Mouse (Mus musculus) frontal cortex, postnatal 36 days (tissue): ENCODE results near the gene 1810062G17Rik.

Experiments
- DNase-seq, 2 experiments: peaks; one replicate each; pipeline ENCODE4 v3.0.0; 2022; ENCODE audit warnings: low spot score in 2 of 2

1810062G17Rik gene

DNA sequence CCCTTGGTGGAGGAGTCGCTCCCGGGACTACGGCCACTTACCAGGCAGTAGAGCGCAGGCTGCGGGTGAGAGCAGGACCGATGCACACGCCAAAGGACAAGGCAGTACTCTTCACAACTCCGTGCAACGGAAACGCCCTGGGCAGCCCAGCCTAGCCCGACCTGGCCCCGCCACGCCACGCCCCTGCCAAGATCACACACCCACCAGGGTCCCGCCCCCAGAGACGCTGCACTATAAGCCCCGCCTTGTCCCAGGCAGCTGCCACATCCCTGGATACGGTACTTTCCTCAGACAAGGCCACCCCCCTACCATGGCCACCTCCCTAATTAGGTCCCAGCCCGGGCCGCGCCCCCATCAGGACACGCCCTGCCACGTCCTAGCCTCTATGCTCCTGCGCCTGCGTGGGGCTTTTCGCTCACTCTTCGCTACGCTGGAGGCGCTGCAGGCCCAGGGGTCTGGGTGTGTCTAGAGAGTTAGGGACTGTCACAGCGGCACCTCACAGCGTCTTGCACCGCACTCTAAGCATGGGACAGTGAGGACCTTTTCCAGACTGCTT lies at the start of gene 1810062G17Rik, which contains the start of gene Anxa5:
TSS of gene 1810062G17Rik (plus strand) at position 406 of the 556 bp plus-strand sequence.
TSS of gene Anxa5 (minus strand) at position 363 of the 556 bp plus-strand sequence.
- DNase-seq: peak; percentile 85 to 91

DNA sequence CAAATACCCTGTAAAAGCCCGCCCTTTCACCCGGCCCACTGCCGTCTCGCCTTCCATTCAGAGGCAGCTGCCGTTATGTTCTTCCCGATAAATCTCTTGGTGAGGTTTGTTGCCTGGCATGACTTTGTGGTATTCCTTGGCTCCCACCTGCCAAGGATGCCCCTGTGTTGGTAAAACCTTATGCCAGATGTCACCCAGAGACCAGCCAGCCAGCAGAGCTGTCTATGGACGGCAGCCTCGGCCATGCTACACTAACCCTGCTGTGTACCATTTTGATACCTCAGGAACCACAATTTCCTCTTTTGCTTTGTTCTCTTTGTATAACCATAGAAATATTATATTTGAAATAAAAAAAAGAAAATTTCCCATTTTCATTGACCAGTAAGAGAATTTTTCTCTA lies 48.4 kb upstream of the 1810062G17Rik start:
- DNase-seq: no peak

DNA sequence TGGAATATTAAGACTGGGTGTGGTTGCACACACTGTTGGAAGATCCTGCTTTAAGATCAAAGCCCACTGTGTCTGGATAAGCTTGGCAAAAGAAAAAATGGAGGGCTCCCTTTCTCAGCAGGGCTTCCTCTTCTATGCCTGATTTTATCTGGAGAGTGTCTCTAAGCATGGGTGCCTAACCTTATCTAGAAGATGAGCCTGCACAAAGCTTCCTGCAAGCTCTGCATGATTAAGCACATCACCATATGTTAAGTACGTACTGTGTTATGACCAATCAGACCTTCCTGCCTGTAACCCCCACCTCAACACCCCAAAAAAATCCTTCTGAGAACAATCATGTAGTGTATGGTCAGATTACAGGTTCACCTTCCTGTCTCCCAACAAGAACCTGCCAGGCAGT lies 45.4 kb upstream of the 1810062G17Rik start:
- no peak for DNase-seq

DNA sequence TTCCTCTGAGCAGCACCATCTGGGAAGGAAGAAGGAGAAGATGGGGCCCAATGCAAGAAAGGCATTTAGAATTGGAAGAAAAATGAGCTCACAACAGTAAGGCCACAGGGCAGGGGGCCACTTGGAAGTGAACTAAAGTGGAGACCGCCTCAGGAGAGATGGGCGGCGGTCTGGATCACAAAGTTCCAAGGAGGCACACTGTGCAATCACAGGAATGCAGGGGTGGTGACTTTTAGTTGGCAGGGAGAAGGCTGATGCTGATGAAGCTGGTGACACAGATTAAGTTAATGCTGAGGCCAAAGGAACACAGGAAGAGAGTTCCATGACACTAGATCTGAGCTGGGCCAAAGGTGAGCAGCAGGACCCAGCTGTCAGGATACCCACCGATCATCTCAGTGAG lies 35.5 kb upstream of the 1810062G17Rik start:
- no peak for DNase-seq

DNA sequence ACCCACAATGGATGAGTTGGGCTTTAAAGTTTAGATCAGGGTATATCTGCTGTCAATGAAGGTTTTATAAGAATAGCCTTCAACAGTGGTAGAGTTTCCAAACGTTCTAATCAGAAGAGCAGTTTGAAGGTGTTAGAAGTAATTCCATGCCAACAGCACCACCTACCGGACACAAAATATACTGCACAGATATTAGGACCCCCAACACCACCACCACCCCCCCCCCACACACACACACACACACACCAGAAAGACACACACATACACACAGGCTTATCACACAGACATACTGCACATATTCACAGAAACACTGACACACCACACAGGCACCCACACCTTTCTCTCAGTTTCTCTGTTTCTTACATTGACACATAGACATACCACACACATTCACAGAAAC lies 33.3 kb upstream of the 1810062G17Rik start:
- DNase-seq: peak in 1 of 2 experiments; percentile 44

DNA sequence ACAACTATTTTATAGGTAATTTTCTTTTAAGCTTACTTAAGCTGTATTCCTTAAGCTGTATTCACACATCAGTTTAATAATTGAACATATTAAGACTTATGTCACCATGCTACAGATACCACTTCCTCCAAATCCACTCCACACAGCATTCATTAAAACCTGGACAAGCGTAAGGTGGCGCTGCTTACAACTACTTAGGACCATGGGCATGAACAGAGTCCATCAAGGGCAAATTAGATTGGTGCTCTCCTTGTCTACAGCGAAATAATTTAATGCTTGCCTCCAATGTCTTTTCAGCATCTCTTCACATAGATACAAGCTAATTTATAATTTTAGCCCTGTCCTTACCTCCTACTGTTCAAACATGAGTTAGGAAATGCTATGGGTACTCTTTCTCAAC lies 29.7 kb upstream of the 1810062G17Rik start:
- no peak for DNase-seq

DNA sequence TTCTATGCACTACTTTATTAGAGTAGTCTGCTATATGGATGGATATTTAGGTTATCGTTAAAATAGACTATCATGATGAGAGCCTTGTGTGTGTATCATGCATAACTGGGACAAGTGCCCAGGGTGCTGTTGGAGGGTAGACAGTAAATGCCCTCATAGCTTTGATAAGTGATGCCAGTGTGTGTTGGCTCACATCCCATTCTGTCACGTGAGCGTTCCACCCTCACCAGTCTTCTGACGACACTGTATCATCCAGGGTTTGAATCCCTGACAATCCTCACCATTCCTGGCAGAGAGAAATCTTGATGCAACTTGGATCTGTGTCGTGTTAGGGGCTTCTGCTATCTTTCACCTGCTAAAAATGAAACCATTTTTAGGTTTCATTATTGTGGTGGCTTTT lies 29.2 kb upstream of the 1810062G17Rik start:
- DNase-seq: no peak

DNA sequence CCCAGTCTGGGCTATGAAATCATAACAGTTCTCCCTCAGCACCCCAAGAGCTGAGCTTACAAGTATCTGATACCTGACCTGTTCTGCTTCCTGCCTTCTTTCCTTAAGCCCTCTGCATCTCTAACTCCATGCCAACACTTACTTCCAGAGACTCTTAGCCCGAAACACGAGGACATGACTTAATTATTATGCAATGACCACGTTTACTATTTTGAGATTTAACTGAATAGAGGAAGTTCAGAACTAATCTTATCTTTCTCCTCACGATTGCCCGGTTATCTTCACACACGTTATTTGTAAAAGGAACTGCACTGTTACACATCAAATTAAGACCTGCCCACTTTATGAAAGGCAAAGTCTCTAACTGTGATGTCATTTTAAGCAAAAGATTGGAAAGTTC lies 28.8 kb upstream of the 1810062G17Rik start:
- DNase-seq: no peak

DNA sequence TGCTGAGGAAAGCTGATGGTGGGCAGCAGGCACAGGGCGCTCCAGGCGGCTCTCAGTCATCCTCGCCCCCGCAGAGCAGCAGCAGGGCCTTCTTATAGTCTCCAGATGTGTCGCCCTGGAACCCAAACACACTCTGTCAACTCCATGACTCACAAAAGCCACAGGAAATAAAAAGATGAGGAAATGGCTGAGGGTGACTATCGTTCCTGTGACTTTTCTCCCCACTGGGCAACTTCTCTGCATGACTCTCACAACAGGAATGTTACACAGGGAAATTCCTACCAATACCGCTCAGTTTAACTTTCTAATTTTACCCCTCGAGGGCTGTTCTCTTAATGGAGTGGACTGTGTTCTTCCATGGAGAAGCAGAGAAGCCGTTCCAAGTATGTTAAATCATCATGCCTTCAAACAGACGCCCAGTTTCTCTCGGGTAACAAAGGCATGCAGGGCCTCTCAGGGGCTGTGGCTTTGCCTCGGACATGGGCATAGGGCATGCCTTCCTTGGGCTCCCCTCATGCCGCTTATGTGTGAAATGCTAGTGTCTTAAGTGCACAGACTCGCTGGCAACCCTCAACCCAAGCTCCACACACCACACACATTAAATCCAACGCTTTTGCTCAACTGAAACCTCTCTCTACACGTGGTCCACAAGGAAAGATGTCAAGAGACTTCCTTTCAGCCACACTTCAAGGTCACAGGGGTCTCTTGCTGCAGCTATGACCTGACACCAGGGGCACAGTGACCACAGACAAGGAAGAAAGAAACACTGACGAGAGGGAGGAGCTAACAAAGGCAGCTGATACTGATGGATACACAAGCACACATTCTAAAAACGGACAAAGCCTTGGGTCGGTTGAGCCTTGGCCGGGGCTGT lies 26.2 kb upstream of the 1810062G17Rik start:
- no peak for DNase-seq

DNA sequence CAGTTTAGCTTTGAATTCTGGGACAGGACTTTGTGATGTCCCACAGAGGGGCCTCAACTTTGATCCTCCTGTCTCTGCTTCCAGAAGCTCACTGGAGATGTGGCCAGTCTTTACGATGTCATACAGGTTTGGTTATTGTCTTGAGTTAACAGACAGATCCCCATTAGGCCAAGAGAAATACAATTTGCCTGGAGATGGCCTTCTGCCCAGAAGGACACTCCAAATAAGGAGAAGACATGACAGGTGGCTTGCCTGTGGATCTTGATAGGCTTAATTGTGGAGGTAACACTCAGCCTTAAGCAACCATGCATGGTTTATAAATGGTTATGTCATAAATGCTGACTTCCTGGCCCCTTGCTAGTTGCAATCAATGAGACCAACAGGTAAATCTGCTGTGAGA lies 23.2 kb upstream of the 1810062G17Rik start:
- DNase-seq: no peak

DNA sequence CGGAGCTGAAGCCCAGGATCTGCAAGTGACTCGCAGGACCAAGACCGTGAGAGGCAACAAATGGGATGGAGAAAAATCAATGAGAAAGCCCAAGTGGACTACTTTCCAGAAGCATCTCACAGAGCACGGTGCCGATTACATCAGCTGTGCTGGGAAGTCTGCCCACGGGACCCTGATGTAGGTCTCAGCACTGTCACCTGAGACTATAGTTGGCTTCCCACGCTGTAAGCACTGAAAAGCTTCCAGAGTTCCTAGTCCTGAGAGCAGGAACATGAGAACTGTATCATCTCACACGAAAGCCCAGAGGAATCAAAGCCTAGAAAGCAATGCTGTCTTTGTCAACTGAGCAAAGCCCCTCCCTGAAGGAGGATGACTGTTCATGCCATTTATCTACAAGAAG lies 20.6 kb upstream of the 1810062G17Rik start:
- DNase-seq: no peak

DNA sequence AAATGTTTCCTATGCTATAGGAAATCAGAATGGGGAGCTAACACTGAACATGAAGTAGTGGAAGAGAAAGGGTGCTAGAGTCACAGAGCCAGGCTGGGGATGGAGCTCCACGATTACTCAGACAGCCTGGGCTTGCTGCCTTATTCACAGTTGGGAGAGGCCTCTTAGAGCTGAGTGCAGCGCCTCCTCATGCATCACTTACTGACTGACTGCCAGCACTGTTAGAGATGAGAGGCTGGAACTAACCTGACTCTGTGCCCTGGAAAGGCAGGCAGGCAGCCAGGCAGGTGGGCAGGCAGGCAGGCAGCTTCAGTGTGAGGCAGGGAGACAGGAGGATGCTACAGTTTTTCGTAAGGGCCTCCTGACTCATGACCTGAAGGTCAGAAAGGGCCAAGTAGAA lies 20.2 kb upstream of the 1810062G17Rik start:
- DNase-seq: peak in 1 of 2 experiments; percentile 45

DNA sequence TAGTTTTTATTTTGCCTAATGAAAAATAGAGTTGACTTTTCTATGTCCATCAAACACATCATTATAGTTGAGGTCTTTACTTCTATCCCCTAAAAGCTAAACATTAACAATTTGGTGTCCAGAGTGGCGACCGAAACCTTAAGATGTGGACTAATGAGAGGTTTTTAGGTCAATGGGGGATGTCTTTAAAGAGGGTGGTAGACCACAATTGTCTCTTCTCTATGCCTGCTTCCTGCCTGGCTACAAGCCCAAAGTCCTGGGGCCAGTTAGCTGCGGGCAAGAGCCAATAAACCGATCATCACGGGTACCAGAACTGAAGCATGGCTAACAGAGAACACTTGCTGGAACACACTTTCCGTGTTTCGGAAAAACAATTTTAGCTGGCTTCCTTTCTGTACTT lies 15.0 kb upstream of the 1810062G17Rik start:
- DNase-seq: no peak

DNA sequence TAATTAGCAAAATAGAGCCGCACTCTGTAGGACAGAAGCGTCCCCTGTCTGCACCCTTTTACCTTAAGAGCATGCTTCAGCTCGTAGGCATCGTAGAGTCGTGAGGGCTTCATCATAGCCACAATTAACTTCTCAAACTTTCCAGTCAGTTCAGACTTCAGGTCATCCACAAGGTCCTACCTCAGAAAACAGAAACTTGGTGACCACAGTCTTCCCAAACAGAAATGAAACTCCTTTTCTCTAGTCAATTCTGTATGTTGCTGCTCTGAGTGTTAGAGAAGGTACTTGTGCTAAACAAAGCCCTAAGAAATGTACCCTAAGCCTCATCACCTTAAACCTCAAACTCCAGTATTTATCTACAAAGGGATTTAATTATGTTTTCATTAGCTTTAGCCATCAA lies 13.9 kb upstream of the 1810062G17Rik start:
- DNase-seq: no peak

DNA sequence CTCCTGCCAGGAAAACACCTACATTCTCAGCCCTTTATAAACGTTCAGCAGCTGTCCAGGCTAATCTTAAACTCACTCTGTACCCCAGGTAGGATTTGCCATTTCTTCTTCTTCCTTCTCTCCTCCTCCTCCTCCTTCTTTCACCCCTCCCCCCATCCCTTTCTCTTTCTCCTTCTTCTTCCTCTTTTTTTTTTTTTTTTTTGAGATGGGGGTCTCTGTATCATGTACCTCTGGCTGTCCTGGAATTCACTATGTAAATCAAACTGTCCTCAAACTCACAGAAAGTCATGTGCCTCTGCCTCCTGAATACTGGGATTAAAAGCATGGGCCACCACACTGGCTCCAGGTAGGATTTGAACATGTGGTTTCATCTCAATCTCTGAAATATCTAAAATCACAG lies 13.4 kb upstream of the 1810062G17Rik start:
- DNase-seq: no peak

DNA sequence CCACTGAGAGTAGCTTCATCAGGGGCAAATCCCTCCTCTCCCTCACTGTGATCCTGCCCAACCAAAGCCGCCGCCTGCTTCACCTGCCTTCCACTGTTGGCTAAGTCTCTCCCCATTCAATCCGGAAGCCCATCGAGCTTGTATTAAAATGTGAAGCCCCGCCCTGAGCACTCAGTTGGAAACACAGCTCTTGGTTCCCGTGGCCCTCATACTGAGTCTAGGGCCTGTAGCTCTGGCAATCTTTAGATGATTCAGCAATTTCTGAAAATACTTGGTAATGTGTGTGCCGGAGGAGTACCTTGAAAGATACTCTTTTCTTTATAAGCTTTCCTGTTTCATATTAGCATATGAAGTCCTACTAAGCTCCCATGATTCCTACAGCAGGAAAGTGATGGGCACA lies 10.2 kb upstream of the 1810062G17Rik start:
- no peak for DNase-seq

DNA sequence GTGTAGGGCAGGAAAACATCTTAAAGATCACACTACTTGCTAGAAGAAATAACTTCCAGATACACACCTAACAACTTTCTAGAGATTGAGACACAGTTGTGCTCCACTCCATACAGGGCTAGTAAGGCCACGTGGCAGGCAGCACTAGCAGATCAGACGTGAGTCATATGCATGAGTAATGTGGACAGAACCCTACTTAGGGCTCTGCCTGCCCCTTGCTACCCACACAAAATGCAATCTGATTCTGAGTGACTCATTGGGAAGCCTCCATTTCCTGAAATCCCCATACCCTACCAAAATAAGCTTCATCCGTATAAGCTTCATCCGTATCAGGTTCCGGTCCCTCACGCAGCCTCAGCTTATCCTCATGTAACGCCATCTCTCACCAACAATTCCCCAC lies 8.1 kb upstream of the 1810062G17Rik start:
- peak in 1 of 2 experiments; percentile 29 for DNase-seq

DNA sequence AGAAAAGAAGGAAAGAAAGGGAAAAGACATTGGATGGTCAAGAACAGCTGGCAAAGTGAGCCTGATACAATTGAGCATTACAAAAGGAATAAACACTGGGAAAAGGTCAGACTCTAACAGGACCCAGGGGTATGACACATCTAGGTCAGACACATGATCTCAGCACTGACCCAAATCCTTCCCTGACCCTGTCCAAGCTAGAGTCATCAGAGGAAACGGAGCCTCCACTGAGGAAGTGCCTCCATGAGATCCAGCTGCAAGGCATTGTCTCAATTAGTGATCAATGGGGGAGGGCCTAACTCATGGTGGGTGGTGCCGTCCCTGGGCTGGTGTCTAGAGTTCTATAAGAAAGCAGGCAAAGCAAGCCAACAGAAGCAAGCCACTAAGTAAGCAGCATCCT lies 6.9 kb upstream of the 1810062G17Rik start:
- DNase-seq: no peak

DNA sequence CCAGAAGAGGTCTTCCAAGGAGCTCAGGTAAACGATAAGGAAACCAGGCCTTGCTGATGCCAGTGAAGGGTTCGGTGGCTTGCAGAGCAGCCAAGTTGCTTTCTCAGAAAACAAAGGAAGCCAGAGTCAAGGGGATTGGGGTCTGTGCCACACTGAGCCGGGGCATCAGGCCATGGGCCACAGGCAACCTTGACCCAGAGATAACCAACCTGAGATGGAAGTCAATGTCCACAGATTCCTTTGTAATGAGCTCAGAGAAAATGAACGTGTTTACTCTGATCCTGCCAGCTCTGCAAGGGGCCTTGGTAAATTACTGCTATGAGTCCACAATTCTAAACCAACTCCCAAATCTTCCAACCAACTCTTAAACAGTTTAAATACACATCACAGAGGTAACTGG lies 3.9 kb upstream of the 1810062G17Rik start:
- DNase-seq: no peak

DNA sequence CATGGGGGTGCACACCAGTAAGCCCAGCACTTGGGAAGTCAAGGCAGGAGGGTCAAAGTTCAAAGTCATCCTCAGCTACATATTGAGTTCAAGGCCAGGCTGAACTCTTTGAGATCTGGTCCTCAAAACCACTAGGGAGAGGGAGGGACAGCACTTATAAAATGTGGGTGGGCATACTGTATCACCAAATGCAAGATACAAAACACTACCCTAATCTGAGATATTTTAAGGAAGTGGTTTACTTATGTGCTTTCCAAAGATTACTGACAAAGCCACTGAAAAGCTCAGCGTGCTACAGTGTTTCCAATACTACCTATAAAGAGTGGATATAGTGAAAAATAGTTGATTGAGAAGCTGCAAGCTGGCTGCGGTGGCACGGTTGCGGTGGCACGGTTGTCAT lies 2.5 kb upstream of the 1810062G17Rik start:
- DNase-seq: no peak

DNA sequence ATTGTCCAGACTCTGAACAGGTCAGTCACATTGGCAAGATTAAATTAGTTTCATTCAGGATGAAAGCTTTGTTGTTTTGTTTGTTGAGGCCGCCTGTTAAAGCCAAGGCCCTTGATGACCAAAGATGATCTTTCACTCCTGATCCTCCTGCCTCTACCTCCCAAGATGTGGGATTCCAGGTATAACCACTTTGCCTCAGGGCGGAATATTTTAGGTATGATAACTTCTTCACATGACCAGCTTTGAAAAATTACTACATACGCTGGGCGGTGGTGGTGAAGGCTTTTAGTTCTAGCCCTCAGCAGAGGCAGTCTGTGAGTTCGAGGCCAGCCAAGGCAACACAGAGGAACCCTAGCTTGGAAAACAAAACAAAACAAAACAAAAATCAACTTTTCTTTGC lies 1.3 kb upstream of the 1810062G17Rik start:
- no peak for DNase-seq

DNA sequence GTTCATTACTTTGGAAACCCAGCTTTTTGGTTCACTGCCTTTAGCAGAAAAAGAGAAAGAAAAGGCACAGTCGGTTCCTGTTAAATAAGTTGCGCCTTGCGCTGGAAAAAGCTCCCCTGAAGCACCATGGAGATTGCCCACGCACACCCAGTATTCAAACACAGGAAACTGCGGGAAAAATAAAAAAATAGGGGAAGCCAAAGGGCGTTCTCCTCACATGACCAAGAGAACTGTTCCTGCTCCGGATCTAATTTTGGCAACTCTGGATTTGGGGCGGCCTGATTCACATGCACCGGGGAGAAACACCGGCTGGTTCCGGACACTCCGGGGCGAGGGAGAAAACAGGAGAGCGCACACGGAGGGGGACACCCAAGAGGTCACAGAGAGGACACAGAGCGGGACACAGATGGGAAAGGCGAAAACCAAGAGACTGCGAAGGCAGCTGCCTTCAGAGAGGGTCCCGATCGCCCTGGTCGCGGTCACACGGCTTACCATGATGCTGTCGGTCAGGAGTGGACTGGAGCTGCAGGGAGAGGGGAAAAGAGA lies 726 bp upstream of the 1810062G17Rik start:
- DNase-seq: peak; percentile 63 to 64
